Mouse (Mus musculus) 3T3-L1 (cell line): ENCODE data around the gene Galk2.

Source experiments
- DNase-seq: peaks from one replicate; pipeline ENCODE4 v3.0.0-alpha.2; 2015; ENCODE audit warnings: low read depth, low spot score

Galk2 gene

DNA sequence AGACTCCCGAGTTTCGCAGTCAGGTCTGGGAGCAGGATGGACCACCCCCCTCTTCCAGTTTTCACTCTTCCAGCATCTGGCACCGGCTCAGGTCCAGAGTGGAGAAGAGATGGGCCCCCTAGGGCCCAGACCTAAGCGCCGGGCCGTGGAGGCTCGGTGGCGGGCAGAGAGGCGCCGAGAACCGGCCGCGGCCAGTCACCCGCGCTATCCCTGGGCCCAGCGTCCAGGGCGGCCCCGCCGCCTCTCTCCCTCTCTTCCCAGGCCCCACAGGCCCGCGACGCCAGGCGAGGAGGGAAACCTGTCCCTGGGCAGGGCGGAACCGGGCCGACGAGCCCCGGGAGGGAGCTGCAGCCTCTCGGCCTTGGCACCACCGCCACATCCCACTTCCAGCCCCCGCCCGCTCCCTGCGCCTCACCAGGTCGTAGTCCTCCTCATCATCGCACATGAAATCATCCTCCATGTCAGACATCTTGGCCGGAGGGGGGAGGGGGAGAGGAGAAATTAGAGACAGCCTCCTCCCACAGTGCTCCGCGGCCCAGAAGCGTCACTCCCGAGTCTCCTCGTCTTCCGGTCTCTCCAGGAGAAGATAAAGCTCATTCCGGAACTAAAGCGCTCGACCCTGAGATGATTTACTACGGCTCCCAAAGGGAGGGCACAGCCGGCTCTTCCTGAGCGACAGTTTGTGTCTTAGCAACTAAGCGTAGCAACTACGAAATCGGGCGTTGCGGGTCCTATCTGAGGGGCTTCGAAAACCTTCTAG, at the start of gene Galk2, which contains the start of gene Cops2:
Gene Galk2, plus strand, starts transcription at position 589 of the 760 bp plus-strand sequence.
Gene Cops2, minus strand, starts transcription at position 619 of the 760 bp plus-strand sequence.
- DNase-seq: peak; percentile 99

DNA sequence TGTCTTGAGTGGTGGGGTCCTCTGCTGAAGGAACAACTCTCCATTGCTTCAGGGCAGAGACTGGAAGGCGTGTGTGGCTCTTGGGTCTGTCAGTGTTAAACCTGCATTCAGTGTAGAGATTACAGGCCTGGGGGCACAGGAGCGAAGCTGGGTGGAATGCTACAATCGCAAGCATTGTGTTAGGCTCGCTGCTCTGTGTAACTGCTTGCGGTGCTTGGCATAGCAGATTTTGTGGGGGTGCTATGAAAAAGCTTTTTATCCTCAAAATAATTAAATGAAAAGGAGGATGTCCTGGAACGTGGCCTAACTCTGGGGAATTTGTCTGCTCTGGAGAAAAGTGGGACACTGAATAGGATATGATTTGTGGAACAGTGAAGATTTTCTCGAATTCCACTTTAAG, 49.4 kb upstream of the Galk2 start:
- no peak for DNase-seq

GRCm38 (mm10) chr2:125811332-125811731, 47.6 kb upstream of the Galk2 start:
- no peak for DNase-seq

DNA sequence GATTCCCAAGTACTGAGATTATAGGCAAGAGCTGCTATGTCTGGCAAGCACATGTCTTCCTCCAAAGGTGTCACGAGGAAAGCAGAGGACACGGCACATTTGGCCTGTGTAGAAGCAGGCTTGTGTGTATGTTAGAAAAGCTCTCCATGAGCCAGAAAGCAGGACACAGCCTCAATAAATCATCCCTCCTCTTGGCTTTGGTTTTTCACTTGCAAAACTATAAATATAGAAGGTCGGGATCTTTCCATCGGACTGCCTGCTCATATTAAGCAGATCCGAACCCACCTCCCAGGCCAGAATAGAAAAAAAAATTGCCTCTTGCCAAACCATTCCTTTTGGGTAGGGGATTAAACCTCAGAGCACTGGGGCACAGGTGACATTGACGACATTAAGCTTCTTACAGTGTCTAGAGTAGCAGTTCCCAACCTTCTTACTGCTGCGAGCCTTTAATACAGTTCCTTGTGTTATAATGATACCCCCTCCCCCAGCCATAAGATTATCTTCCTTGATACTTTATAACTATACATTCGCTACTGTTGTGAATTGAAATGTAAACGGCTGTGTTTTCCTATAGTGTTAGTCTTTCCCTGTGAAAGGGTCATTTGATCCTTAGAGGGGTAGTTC, 44.8 kb upstream of the Galk2 start:
- no peak for DNase-seq

DNA sequence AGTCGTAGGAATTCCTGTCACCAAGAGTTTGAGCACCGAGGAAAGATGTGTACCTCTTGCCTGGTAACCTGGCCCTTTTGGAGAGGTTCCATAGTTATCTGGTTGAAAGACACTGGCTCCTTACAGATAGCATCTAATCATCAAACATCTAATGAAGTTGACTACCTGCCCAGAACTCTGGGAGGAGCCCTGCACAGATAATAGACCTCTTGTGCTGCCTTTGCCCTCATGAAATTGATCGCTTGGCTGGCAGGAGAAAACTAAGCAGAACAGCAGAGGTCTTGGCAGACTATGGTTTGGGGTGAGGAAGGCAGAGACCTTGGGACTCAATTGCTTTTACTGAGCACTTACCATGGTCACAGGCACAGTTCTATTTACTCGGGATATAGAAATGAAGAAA, 38.5 kb upstream of the Galk2 start:
- DNase-seq: no peak

DNA sequence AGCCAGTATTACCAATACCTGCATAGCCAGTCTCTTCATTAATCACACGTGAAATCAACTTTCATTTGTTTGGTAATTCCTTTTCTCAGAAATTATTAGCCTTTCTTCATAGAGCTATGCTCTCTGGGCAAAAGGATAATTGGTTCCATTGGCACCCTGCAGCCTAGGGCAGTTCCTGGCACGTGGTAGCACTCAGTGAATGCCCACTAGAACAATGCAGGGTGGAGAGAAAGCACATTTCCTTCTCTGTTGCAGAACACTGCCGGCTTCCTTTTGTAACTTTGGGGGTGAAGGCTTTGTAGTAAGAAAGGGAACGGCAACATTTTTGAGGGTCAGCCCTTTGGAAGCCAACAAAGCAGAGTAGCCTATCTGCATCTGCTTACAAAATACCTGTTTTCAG, 32.7 kb upstream of the Galk2 start:
- DNase-seq: no peak

GRCm38 (mm10) chr2:125827898-125828297, 31.0 kb upstream of the Galk2 start:
- no peak for DNase-seq

DNA sequence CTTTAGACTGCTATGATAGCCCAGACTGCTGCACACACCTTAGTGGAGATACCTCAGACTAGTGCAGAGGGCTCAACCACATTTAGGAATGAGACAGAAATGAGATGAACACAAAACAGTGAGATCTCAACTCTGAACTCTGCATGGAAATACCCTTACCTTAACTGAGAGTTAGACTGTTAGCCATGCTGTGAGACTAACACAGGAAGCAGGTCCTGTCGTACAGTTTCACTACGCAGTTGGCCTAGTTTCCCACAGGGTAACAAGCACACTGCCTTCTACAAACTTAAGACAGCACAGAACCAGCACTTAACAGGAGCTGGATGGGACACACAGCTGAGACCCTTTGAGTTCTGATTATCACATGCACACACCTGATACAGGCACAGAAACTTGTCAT, 29.0 kb upstream of the Galk2 start:
- no peak for DNase-seq

DNA sequence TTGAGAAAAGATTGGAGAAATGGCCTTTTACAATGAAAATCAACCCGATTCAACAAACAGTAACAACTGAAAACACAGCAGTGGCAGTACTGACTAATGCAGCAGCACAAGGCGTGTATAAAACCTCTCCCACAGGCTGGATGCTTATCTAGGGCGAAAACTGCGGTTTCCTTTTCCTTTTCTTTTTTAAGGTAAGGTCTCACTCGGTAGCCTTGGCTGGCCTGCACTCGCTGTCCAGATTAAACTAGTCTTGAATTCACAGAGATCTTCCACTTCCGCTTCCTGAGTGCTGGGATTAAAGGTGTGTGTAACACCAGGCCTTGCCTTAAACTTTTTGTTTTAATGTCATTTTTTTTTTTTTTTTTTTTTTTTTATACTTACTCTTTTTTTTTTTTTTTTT, 20.8 kb upstream of the Galk2 start:
- DNase-seq: no peak

DNA sequence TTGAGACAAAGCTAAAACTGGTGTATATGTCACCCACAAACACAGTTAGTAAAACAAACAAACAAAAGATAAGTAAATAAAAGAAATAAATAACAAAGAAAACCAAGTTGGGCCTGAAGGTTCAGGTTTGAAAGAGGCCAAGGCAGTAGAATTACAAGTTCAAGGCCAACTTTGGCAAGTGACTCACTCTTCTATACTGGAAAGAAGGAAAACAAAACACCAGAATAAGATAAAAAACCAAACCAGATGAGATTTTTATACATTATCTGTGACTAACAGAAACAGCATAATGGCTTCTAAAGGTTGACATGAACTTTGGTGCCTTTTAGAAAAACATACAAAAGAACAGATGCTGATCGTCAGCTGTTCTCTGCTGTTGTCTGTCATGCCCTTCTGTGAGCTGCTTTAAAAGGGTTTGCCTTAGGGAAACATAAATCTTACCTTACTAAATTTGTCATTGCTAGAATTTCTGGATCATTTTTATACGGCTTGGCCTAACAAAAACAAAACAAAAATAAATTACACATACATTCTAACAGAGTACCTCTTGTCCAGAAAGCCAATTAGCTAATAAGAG, 20.1 kb upstream of the Galk2 start:
- no peak for DNase-seq

DNA sequence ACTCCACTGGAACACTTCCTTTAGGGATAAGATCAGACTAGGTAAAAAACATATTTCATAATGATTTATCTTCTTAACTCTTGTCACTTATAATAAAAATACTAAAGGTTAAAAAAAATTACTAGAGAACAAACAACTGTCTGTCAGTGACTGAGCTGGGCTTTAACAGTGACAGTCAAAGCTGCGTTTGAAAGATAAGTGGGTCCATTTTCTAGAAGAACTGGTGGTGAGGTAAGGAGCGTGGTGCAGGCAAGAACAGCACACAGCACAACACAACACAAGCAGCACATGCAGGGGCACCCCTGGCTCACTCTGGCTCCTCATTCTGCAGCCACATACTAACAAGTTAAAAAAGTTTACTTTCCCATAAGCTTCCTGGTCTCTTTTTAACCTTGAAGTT, 7.7 kb upstream of the Galk2 start:
- DNase-seq: no peak

DNA sequence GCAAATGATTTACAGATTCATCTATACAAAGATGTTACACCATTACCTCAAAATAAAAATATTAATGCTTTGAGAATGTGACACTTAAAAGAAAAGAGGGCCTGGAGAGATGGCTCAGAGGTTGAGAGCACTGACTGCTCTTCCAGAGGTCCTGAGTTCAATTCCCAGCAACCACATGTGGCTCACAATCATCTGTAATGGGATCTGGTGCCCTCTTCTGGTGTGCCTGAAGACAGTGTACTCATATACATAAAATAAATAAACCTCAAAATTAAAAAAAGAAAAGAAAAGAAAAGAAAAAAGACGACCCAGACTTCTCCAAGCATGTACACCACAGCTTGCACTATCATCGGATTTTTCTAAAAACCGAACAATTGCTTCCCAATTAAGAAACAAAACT, 1.2 kb upstream of the Galk2 start:
- no peak for DNase-seq

DNA sequence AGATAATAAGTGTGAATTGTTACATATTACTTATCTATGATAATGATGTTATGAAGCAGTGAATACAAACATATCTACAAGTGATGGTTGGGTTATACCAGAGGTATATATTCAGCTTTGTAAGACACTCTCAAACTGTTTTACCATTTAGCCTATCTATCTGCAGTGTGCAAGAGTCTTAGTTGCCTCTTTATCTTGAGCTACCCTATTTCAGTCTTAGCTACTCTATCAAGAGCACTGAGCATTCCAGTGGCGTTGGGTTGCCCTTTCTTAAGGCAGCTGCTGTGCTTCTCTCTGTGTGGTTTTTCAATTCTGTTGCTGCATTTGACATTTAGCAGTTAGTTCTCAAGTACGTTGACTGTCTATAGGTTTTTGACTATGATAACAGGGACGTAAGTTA, 4.9 kb downstream of the Galk2 start:
- DNase-seq: no peak

- no peak for DNase-seq
These were observed 5.6 kb downstream of the Galk2 start for GRCm38 (mm10) chr2:125864551-125864950.

DNA sequence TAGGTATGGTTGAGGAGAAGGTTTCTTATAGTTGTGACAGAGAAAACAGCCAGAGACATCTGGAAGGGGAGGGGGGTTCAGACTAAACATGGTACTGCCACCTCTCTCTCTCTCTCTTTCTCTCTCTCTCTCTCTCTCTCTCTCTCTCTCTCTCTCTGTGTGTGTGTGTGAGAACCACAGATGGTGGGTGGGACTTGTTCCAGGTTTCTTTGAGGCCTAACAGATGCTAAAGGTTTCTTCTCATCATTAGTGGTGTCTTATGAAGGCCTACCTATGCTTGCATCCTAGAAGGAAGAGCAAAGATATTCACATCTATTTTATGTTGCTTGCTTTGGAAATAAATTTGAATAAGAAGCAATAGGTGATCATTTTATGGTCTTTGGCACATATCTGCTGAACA, 6.7 kb downstream of the Galk2 start:
- peak; percentile 18 for DNase-seq

- DNase-seq: peak; percentile 92
These were observed 7.3 kb downstream of the Galk2 start for GRCm38 (mm10) chr2:125866058-125866740.

GRCm38 (mm10) chr2:125868301-125868700, 9.4 kb downstream of the Galk2 start:
- no peak for DNase-seq

DNA sequence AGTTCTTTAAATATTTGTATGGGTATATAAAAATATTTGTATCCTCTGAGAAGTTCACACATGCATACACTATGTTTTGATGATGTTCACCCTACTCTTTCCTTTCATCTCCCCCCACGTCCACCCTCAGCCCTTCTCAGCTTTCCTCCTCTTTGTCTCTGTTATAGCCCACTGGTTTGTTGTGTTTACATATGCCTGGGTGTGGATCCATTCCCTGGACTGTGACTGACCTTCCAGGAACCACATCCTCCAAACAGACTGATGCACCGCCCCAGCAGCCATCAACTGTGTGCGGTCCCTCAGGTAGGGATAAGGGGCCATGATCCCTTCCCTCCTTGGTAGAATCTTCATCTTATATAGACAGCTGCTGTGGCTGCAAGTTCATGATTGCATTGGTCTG, 11.2 kb downstream of the Galk2 start:
- DNase-seq: no peak

DNA sequence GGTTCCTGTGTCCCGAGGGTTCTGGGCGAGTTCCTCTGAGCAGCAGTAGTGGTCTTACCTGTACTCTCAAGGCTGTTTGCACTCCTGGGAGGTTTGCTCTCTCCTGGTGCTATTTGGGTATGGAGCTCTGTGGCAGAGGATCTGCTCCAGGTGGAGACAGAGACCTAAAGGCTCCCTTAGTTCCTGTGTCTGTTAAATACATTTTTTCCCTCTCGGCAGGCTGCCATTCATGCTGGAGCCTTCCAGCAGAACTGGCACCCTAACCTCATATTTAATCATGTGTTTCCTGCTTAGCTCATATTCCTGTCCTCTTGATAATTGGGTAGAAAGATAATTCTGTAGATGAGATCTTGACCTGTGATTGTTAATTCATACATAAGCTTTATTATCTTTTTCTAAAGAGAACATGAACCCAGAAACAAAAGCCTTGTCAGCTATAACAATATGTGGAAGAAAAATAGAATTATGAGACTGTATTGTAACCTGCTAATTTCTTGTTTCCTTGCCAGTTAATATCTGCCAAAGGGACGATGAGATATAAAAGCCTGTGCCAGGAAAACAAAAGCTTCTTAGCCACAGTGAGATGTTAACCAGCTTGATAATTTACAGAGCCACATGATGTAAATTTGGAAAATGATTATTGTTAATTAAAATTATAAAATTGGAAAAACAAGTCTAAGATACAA, 27.1 kb downstream of the Galk2 start:
- no peak for DNase-seq

GRCm38 (mm10) chr2:125893096-125893495, 34.2 kb downstream of the Galk2 start:
- peak; percentile 92 for DNase-seq

DNA sequence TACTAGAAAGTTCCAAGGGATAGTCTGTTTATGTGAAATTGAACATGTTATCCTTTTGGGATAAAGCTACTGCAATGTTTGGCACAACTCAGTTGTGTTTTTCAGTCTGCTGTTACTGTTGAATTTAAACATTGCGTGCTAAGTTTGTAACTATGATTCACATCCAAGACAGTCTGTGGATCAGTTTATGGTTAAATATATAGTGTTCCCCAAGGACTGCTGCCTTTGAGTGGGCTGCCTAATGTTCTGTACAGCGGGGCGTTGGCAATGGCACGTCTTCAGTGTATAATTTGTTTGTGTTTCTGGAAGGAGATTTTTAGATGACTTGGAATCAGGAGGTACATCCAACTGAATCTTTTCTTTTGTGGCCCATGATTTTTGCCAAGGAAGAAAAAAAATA, 36.2 kb downstream of the Galk2 start:
- DNase-seq: no peak

DNA sequence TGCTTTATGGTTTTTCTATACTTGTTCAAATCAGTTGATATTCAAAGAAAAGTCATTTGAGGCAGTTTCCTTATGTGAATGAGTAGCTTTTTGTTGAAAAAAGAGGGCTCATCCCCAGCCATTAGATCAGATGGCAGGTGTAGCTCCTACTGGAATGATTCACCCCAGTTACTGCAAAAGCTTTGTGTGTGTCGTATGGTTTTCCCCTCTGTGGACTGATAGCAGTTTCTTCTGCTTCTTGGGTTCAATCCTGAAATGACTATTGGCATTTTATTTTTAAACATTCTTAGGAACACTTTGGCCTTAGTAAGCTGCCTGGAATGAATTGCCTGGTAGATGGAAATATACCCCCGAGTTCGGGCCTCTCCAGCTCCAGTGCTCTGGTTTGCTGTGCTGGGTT, 37.4 kb downstream of the Galk2 start:
- DNase-seq: no peak
